Mouse (Mus musculus): ENCODE measurements around the gene Naga. TPM values are rescaled to one million over a fixed set of nuclear protein-coding genes. Genes with fewer than 3 reads are reported as not detected.

The Naga gene
- total RNA-seq, 1 experiment from 2014 or later: 71.5 TPM

- peak; percentile 97 for DNase-seq
These were observed 15.6 kb upstream of the Naga start, which contains the start of gene Ndufa6 for GRCm38 (mm10) chr15:82354126-82354945. TSS of gene Ndufa6 (minus strand) at chr15:82354322.

GRCm38 (mm10) chr15:82353745-82354113 is 15.0 kb upstream of the Naga start:
- no peak for DNase-seq

- no peak for DNase-seq
These were observed 14.5 kb upstream of the Naga start for GRCm38 (mm10) chr15:82353078-82353744.

GRCm38 (mm10) chr15:82351480-82351879 is 12.8 kb upstream of the Naga start:
- DNase-seq: no peak

- no peak for DNase-seq
These were observed 11.6 kb upstream of the Naga start for GRCm38 (mm10) chr15:82350349-82350748.

GRCm38 (mm10) chr15:82348999-82349341 is 10.2 kb upstream of the Naga start:
- no peak for DNase-seq

GRCm38 (mm10) chr15:82348258-82348998 is 9.7 kb upstream of the Naga start:
- DNase-seq: no peak

- no peak for DNase-seq
These were observed 9.1 kb upstream of the Naga start for GRCm38 (mm10) chr15:82347852-82348251.

- no peak for DNase-seq
These were observed 8.6 kb upstream of the Naga start for GRCm38 (mm10) chr15:82347303-82347676.

GRCm38 (mm10) chr15:82346580-82347302 is 8.0 kb upstream of the Naga start:
- DNase-seq: no peak

- DNase-seq: peak; percentile 95
These were observed 7.2 kb upstream of the Naga start for GRCm38 (mm10) chr15:82345820-82346470.

- DNase-seq: no peak
These were observed 6.2 kb upstream of the Naga start for GRCm38 (mm10) chr15:82344971-82345370.

- DNase-seq: no peak
These were observed 4.9 kb upstream of the Naga start for GRCm38 (mm10) chr15:82343368-82344287.

- no peak for DNase-seq
These were observed 3.8 kb upstream of the Naga start for GRCm38 (mm10) chr15:82342543-82342935.

- no peak for DNase-seq
These were observed 3.2 kb upstream of the Naga start for GRCm38 (mm10) chr15:82341675-82342542.

- peak; percentile 67 for DNase-seq
These were observed 2.3 kb upstream of the Naga start for GRCm38 (mm10) chr15:82341036-82341501.

- no peak for DNase-seq
These were observed 1.8 kb upstream of the Naga start for GRCm38 (mm10) chr15:82340414-82341035.

GRCm38 (mm10) chr15:82339634-82340254 is 1.0 kb upstream of the Naga start:
- DNase-seq: no peak

- DNase-seq: no peak
These were observed 425 bp upstream of the Naga start for GRCm38 (mm10) chr15:82339150-82339549.

Data from adrenal gland, postnatal 25 days (tissue).